ENCODE assay signal across 16 mouse cellular contexts in genomic region chr9:84977470-84977869, GRCm38 (mm10).
"Had no signal": no experiment of that assay in that cellular context is flagged by ENCODE, and none has a peak within 500 bp of the region (broad histone marks: within the 10 kb centered on the region; RNA-seq: fewer than 3 reads in every experiment).

No protein-coding gene starts in this region.

- H3K4me3 ChIP-seq: neural tube, embryonic 12.5 days; neural tube, embryonic 13.5 days; neural tube, embryonic 15.5 days; stomach, embryonic 15.5 days had no signal

- H3K9me3 ChIP-seq: neural tube, embryonic 12.5 days; neural tube, embryonic 13.5 days; neural tube, embryonic 15.5 days; stomach, embryonic 15.5 days had no signal

- H3K9ac ChIP-seq: neural tube, embryonic 12.5 days; neural tube, embryonic 13.5 days; neural tube, embryonic 15.5 days; stomach, embryonic 15.5 days had no signal

- H3K36me3 ChIP-seq: neural tube, embryonic 12.5 days; neural tube, embryonic 13.5 days; neural tube, embryonic 15.5 days; stomach, embryonic 15.5 days had no signal

- H3K27me3 ChIP-seq: neural tube, embryonic 12.5 days; neural tube, embryonic 13.5 days; neural tube, embryonic 15.5 days; stomach, embryonic 15.5 days had no signal

- DNase-seq: retina, postnatal 1 day; right cerebral cortex, adult 18-20 months; right cerebral cortex, postnatal 14 days; right cerebral cortex, postnatal 25 days; right cerebral cortex, postnatal 4 days; thymus, adult 18-20 months; thymus, adult 2 months; thymus, postnatal 14 days; thymus, postnatal 25 days; thymus, postnatal 36 days; thymus, postnatal 4 days had no signal

- H3K4me1 ChIP-seq: neural tube, embryonic 12.5 days; neural tube, embryonic 13.5 days; neural tube, embryonic 15.5 days; stomach, embryonic 15.5 days had no signal

- H3K4me2 ChIP-seq: neural tube, embryonic 12.5 days; neural tube, embryonic 13.5 days; neural tube, embryonic 15.5 days; stomach, embryonic 15.5 days had no signal

- H3K27ac ChIP-seq: neural tube, embryonic 12.5 days; neural tube, embryonic 13.5 days; neural tube, embryonic 15.5 days; stomach, embryonic 15.5 days; stomach, postnatal 0 days had no signal
